Mouse (Mus musculus) Muller cell, postnatal 12 days (primary cell): ENCODE results near the gene Cd163.
"Not testable (repeated sequence)": the region's sequence is repeated elsewhere in the genome, so short reads cannot be mapped to it uniquely, and the experiment has no call there.

Source experiments
- DNase-seq: peaks from one replicate; pipeline ENCODE4 v3.0.0-alpha.2; 2015; ENCODE audit errors: inconsistent ontology term

Cd163 gene

GRCm38 (mm10) chr6:124304356-124304755, at the start of gene Cd163:
Gene Cd163 (plus strand): TSS chr6:124304656.
- DNase-seq, result no peak

- no peak for DNase-seq
Observed at GRCm38 (mm10) chr6:124255721-124256470, 48.6 kb upstream of the Cd163 start.

- DNase-seq, result peak; percentile 39
Observed at GRCm38 (mm10) chr6:124260198-124260931, 44.1 kb upstream of the Cd163 start.

GRCm38 (mm10) chr6:124262696-124263095, 41.8 kb upstream of the Cd163 start:
- peak; percentile 45 for DNase-seq

- no peak for DNase-seq
Observed at GRCm38 (mm10) chr6:124273231-124273880, 31.1 kb upstream of the Cd163 start.

GRCm38 (mm10) chr6:124277641-124278040, 26.8 kb upstream of the Cd163 start:
- DNase-seq, result no peak

GRCm38 (mm10) chr6:124278291-124278690, 26.2 kb upstream of the Cd163 start:
- DNase-seq, result no peak

- DNase-seq, result no peak
Observed at GRCm38 (mm10) chr6:124282731-124283130, 21.7 kb upstream of the Cd163 start.

- DNase-seq, result not testable (repeated sequence)
Observed at GRCm38 (mm10) chr6:124297378-124297777, 7.1 kb upstream of the Cd163 start.

GRCm38 (mm10) chr6:124301447-124302192, 2.8 kb upstream of the Cd163 start:
- DNase-seq, result no peak

- peak; percentile 74 for DNase-seq
Observed at GRCm38 (mm10) chr6:124308935-124309334, 4.5 kb downstream of the Cd163 start.

GRCm38 (mm10) chr6:124312292-124312691, 7.8 kb downstream of the Cd163 start:
- no peak for DNase-seq

GRCm38 (mm10) chr6:124320371-124320770, 15.9 kb downstream of the Cd163 start:
- no peak for DNase-seq

- DNase-seq, result no peak
Observed at GRCm38 (mm10) chr6:124321481-124322475, 17.3 kb downstream of the Cd163 start.

GRCm38 (mm10) chr6:124328394-124328991, 24.0 kb downstream of the Cd163 start:
- no peak for DNase-seq

- no peak for DNase-seq
Observed at GRCm38 (mm10) chr6:124329622-124330021, 25.2 kb downstream of the Cd163 start.

GRCm38 (mm10) chr6:124345096-124345495, 40.6 kb downstream of the Cd163 start:
- DNase-seq, result no peak

GRCm38 (mm10) chr6:124346613-124347012, 42.2 kb downstream of the Cd163 start:
- DNase-seq, result no peak

GRCm38 (mm10) chr6:124353246-124353645, 48.8 kb downstream of the Cd163 start:
- DNase-seq, result no peak

GRCm38 (mm10) chr6:124358953-124359352, 54.5 kb downstream of the Cd163 start:
- no peak for DNase-seq
